Mouse (Mus musculus) liver, adult (tissue): ENCODE data around the gene Wdr91.

Experiments used
- GATA4 ChIP-seq: IDR thresholded peaks from 2 replicates; pipeline ENCODE4 v1.6.1; 2014; ENCODE audit warnings: mild to moderate bottlenecking, low read length; ENCODE audit not compliant: insufficient replicate concordance

Gene Wdr91

DNA sequence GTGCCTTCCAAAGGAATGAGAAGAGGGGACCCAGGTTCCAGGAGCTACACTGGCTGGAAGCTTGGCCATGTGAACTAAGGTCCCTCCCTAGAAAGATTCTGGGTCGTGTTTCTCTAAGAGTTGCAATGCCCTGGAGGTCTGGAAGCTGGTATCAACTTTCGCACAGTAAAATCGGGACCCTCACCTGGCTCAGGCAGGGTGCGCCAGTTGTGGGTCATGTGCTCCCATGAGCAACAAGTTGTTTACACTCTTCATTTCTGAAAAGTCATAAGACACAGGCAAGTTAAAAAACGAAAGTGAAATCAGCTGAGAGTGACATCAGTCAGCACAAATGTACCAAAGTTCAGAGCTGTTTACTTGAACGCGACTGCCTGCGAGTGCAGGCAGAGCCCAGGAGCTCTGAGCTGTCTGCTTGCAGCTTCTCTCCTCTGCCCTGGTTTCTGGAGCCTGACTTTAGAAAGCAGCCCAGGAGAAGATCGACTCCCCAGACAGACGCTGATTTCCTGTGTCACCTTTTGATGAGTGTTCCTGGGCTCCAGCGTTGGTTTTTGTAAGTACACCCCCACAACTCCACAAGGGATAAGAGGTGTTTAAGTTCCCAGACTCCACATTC lies 47.8 kb downstream of the Wdr91 start, which contains the start of gene Tmem140:
Gene Tmem140 (plus strand): TSS at position 356 of the 613 bp plus-strand sequence.
- TF ChIP-seq GATA4 = no peak

DNA sequence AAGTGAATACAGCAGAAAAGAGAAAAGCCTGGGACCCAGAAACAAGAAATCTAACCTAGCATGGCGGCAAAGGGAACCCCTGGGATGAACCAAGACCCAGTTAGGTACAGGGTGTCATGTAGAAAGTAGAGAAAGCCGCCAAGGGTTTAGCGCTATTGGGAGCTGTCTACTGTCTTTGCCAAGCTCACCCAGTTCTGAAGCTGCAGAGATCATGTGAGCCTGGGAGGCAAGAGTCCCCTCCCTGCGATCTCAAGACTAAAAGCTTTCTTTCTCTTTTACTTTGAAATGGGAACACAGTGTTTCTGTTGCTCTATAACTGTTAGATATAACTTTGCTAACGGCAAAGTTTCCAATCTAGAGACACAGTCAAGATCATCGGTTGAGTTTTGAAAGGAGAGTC lies 48.3 kb downstream of the Wdr91 start:
- no peak for TF ChIP-seq GATA4

DNA sequence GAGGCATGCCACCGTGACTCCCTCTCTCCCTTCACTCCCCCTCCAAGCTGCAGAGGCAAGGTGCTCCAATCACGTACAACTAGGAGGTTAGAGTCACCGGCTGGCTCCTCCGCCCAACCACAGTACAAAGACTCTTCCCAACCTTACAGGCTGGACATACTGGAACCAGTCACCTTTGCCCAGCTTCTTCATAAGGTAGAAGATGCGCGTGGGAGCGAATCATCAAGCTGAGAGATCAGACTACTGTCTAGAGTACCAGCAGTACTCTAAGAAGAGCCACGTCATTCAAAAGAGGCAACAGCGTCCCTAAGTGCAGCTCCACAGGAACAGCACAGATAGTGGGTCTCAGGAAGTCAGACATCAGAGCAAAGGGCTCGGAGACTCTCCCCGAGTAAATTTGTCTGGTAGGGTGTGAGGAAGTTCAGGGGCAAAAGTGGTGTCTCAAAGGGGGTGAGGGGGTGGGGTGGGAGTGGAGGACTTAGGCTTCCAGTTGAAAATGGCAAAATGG lies 49.1 kb downstream of the Wdr91 start:
- TF ChIP-seq GATA4 = no peak

DNA sequence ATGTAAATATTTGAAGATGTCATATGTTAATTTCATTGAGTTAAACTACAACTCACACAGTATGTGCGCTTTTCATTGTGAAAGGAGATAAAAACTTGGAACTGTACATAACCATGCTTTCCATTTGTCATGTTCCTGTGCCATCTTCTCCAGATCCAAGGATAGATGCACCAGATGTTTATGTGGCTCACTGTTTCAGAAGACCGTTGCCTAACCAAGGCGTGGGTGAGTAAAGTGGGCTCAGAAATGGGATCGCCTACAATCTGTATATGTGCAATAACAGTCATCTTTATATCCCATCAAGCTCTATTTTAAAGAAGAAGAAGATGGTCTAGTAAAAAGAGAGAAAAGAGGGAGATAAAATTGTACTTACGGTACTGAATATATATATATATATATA lies 78.3 kb downstream of the Wdr91 start:
- TF ChIP-seq GATA4 = no peak
